ENCODE assay signal across 12 mouse cellular contexts in the genomic region with DNA sequence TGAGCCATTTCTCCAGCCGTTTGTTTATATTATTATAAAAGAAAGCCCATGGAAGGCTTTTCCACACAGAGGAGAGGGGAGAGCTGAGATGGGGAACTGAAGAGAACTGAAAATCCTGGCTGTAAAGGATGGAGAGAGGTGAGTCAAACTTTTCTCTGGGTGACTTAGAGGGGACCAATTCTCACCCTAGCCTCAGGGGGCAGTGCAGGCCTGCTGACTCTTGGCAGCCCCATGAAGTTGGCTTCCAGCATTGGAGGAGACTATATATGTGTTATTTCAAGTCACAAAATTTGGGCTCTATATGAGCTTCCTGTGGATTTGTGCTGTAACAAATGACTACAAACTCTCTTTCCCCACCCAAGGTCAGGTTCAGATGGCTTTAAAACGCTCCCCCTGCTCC. TPM values are rescaled to one million over a fixed set of nuclear protein-coding genes. Genes with fewer than 3 reads are reported as not detected.
DNase-seq lines count a peak whose midpoint lies in the region; ATAC-seq and TF ChIP-seq lines count a peak whose summit lies in the region.
"Had no signal": no experiment of that assay in that cellular context is flagged by ENCODE, and none has a peak within 500 bp of the region (broad histone marks: within the 10 kb centered on the region; RNA-seq: fewer than 3 reads in every experiment).

No protein-coding gene starts in this region.

- no peaks in the 10 kb centered on the region for H3K4me1 ChIP-seq in heart, adult 2 months (ENCODE audit: control insufficient read depth, insufficient read depth, low read length)
- no peaks in the 10 kb centered on the region for H3K4me1 ChIP-seq in lung, embryonic 14.5 days (ENCODE audit: insufficient read depth)
- H3K4me1 ChIP-seq in limb, embryonic 14.5 days (ENCODE audit: control insufficient read depth, insufficient read depth, low read length), result no peaks in the 10 kb centered on the region
- H3K4me1 ChIP-seq: lung, embryonic 15.5 days; neural tube, embryonic 12.5 days had no signal

- H3K79me2 ChIP-seq in heart, adult 2 months (replicated peaks; ENCODE audit: control insufficient read depth, insufficient read depth, low read length), result no peaks in the 10 kb centered on the region

- H3K9me3 ChIP-seq in lung, embryonic 14.5 days (ENCODE audit: low read depth, low read length), result no peaks in the 10 kb centered on the region
- no peaks in the 10 kb centered on the region for H3K9me3 ChIP-seq in limb, embryonic 14.5 days (ENCODE audit: control insufficient read depth, low read length)
- H3K9me3 ChIP-seq: lung, embryonic 15.5 days; neural tube, embryonic 12.5 days had no signal

- no peaks in the 10 kb centered on the region for H3K27me3 ChIP-seq in heart, adult 2 months (ENCODE audit: control insufficient read depth, insufficient read depth, low read length)
- H3K27me3 ChIP-seq in lung, embryonic 14.5 days (ENCODE audit: insufficient read depth, low read length), result no peaks in the 10 kb centered on the region
- no peaks in the 10 kb centered on the region for H3K27me3 ChIP-seq in limb, embryonic 14.5 days (ENCODE audit: control insufficient read depth, insufficient read depth, low read length)
- H3K27me3 ChIP-seq: lung, embryonic 15.5 days; neural tube, embryonic 12.5 days had no signal

- no peak for TF ChIP-seq EP300 in heart, adult 2 months (IDR thresholded peaks at IDR 0.05; ENCODE audit: insufficient read depth, low read depth, low read length)

- 81% methylated on average over 2 of the region's 2 CpGs for WGBS in heart, adult 2 months
- WGBS in lung, embryonic 14.5 days, result 68% methylated on average over 2 of the region's 2 CpGs
- WGBS in limb, embryonic 14.5 days, result 59% methylated on average over 2 of the region's 2 CpGs

- H3K36me3 ChIP-seq in heart, adult 2 months (ENCODE audit: control insufficient read depth, insufficient read depth, low read length), result no peaks in the 10 kb centered on the region
- H3K36me3 ChIP-seq in lung, embryonic 14.5 days (ENCODE audit: insufficient read depth), result no peaks in the 10 kb centered on the region
- H3K36me3 ChIP-seq in limb, embryonic 14.5 days (ENCODE audit: control insufficient read depth, insufficient read depth, low read length), result peaks cover 4% of the 10 kb centered on the region; the same call in 1 of the 2 replicates
- H3K36me3 ChIP-seq: lung, embryonic 15.5 days had no signal

- no peak overlapping the region for H3K4me3 ChIP-seq in heart, adult 2 months
- H3K4me3 ChIP-seq in lung, embryonic 14.5 days (ENCODE audit: low read depth, low read length), result no peak overlapping the region
- H3K4me3 ChIP-seq in limb, embryonic 14.5 days (replicated peaks; ENCODE audit: low read length), result no peak overlapping the region
- H3K4me3 ChIP-seq: lung, embryonic 15.5 days; neural tube, embryonic 12.5 days had no signal

- intact Hi-C loops in heart, adult 2 months (cut with DNase I), result no loop called here

- TF ChIP-seq POLR2A in heart, adult 2 months (IDR thresholded peaks at IDR 0.05; ENCODE audit: insufficient read depth, low read depth, low read length), result no peak
- TF ChIP-seq POLR2A in limb, embryonic 14.5 days (IDR thresholded peaks at IDR 0.05; ENCODE audit: borderline replicate concordance, extremely low read depth, insufficient read depth, insufficient read length), result no peak

- peak; percentile 65 for TF ChIP-seq CTCF in heart, adult 2 months (IDR thresholded peaks at IDR 0.05)
- TF ChIP-seq CTCF in lung, embryonic 14.5 days (IDR thresholded peaks at IDR 0.05; ENCODE audit: low read depth), result peak; percentile 60

- ATAC-seq in lung, embryonic 14.5 days (ENCODE audit: insufficient read depth), result no peak
- no peak for ATAC-seq in limb, embryonic 14.5 days (ENCODE audit: low FRiP score, low read depth)
- ATAC-seq: inflammation-experienced regulatory T-cells, adult 6 months had no signal

- no peak overlapping the region for H3K4me2 ChIP-seq in lung, embryonic 14.5 days
- no peak overlapping the region for H3K4me2 ChIP-seq in limb, embryonic 14.5 days (replicated peaks; ENCODE audit: low read depth, low read length, severe bottlenecking)
- H3K4me2 ChIP-seq: lung, embryonic 15.5 days; neural tube, embryonic 12.5 days had no signal

- no peak overlapping the region for H3K27ac ChIP-seq in heart, adult 2 months
- no peak overlapping the region for H3K27ac ChIP-seq in lung, embryonic 14.5 days (ENCODE audit: low read depth)
- H3K27ac ChIP-seq in limb, embryonic 14.5 days (replicated peaks; ENCODE audit: low read depth, low read length), result 0 out of 2 replicates have a peak overlapping the region, but pooled peaks have one; percentile 15
- H3K27ac ChIP-seq: lung, embryonic 15.5 days; neural tube, embryonic 12.5 days had no signal

- H3K9ac ChIP-seq in heart, adult 2 months (ENCODE audit: low read depth, low read length), result no peak overlapping the region
- no peak overlapping the region for H3K9ac ChIP-seq in lung, embryonic 14.5 days
- H3K9ac ChIP-seq in limb, embryonic 14.5 days (ENCODE audit: low read depth, low read length, severe bottlenecking), result no peak overlapping the region
- H3K9ac ChIP-seq: lung, embryonic 15.5 days; neural tube, embryonic 12.5 days had no signal

- no peak for DNase-seq in heart, adult 2 months
- no peak for DNase-seq in heart, adult 9 months (ENCODE audit: low spot score in 2 of 2)
- peak; percentile 30 for DNase-seq in lung, embryonic 14.5 days
- DNase-seq in lung, postnatal 36 days, result no peak
- DNase-seq in NIH3T3 (ENCODE audit: low read depth), result peak; percentile 51
- no peak for DNase-seq in limb, embryonic 14.5 days (ENCODE audit: low spot score)
- no peak for DNase-seq in Muller cell, postnatal 12 days (ENCODE audit: inconsistent ontology term)
- DNase-seq in ovary, postnatal 10 days (ENCODE audit: low spot score), result no peak
- DNase-seq: cerebellum, adult 9-10 months had no signal

RNA-seq across cellular contexts. Expression of a gene that starts 8.5 kb away (rescaled TPM):
- 1 to 10 TPM; 4.8 to 5.7 TPM for total RNA-seq in heart, adult 2 months (2021)
- 9.1 and 11.0 TPM in 2 replicates for polyA plus RNA-seq in heart, adult 2 months (2012; rRNA removed)
- polyA plus RNA-seq in lung, embryonic 14.5 days (2014; fragmentation: Nextera tagmentation; extraction: Ambion mirVana), result 101 TPM in 2 replicates
- polyA plus RNA-seq in limb, embryonic 14.5 days (2012; rRNA removed), result 268 and 329 TPM in 2 replicates
- polyA plus RNA-seq in limb, embryonic 14.5 days (2014; fragmentation: Nextera tagmentation; extraction: Ambion mirVana), result 238 and 240 TPM in 2 replicates

Comparison
In these comparisons a context has a peak if more than half of its experiments do, and no peak if none do; other contexts are left out.
1. DNase-seq: peak in lung, embryonic 14.5 days (single experiment) and NIH3T3 (single experiment); none in heart, adult 2 months (0 of 2), heart, adult 9 months (0 of 2), lung, postnatal 36 days (single experiment), limb, embryonic 14.5 days (single experiment), Muller cell, postnatal 12 days (single experiment) and ovary, postnatal 10 days (single experiment).